Mouse (Mus musculus): ENCODE measurements at regions not wholly inside any gene's neighbourhood (a gene's known extent, or its start where the extent isn't known, plus 50 kb on each side); places are given as distances from the start of the nearest gene placed in this dataset.

DNA sequence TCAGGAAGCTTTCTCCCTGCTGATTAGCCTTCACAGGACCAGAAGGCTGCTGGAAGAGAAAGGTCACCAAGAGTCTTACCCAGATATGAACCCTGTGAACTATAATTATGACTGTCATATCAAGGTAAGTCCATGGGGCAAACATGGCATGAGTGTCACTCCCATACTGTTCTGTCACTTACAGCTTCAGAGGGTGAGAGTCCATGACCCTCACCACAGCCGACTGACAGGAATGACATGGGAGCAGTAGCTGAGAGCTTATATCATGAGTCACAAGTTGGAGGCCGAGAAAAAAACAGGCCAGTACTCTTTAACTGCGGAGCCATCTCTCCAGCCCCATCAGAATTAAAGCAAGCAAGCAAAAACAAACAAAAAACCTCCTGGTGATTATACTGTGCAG lies 117.7 kb upstream of the Neo1 start:
- no peak for DNase-seq (ENCODE audit: low read depth, low spot score)

DNA sequence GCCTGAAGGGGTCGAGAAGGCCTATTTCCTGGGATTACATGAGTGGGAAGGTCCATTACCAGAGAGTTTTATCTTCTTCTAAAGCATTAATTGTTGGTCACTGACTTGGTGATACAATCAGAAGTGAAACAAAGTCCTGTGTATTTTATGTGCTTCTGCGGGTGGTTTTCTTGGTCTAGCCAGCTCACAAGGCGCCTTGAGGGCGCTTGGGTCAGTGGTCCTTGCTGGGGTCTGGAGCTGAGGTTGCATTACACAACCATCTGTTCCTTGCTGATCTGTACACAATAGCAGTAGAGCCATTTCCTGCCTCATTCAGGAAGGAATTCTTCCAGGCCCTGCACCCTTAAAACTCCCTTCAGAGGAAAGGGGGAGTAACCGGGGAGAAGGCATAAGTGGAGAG lies 116.9 kb upstream of the Neo1 start:
- DNase-seq (ENCODE audit: low read depth, low spot score) = no peak

DNA sequence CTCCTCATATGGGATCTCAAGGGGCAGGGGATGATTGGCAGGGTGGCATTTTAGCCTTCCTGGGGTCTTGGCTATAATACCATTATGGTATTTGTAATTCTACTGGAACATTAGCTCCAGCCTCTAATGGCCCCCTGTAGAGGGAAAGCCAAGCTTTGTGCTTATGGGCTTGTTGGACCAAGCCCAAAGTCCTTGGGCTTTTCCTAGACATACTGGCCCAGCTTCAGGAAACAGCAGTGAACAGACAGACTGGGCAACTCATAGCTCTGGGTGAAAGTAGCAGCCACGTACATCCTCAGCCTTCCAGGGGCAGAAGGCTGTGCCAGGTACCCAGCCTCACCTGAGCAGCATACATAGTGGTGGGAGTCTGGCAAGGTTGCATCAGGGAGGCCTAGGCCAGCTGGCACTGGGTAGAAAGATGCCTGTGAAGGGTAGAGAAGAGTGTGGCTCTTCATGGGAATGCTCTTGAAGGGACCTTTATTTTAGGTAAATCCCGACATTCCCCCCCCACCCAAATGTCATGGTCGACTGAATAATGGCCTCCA lies 108.1 kb upstream of the Neo1 start:
- no peak for DNase-seq (ENCODE audit: low read depth, low spot score)

DNA sequence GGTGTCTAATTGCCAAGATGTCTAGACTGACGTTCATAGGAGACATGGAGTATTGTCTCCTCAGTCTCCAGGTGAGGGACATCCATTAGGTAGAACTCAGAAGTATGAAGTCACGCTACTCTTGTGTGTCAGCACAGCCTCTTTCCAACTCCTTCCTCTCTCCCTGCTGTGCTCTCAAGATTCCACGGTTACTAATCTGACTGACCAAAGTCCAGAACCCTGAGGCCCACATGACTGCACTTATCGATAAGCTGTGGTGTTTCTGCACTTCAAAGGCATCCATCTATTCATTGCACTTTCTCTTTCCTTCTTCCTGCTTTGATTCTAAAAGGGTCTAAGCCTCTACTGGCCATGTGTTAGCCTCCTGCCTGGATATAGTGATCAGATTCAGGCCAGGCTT lies 107.4 kb upstream of the Neo1 start:
- DNase-seq (ENCODE audit: low read depth, low spot score) = no peak

DNA sequence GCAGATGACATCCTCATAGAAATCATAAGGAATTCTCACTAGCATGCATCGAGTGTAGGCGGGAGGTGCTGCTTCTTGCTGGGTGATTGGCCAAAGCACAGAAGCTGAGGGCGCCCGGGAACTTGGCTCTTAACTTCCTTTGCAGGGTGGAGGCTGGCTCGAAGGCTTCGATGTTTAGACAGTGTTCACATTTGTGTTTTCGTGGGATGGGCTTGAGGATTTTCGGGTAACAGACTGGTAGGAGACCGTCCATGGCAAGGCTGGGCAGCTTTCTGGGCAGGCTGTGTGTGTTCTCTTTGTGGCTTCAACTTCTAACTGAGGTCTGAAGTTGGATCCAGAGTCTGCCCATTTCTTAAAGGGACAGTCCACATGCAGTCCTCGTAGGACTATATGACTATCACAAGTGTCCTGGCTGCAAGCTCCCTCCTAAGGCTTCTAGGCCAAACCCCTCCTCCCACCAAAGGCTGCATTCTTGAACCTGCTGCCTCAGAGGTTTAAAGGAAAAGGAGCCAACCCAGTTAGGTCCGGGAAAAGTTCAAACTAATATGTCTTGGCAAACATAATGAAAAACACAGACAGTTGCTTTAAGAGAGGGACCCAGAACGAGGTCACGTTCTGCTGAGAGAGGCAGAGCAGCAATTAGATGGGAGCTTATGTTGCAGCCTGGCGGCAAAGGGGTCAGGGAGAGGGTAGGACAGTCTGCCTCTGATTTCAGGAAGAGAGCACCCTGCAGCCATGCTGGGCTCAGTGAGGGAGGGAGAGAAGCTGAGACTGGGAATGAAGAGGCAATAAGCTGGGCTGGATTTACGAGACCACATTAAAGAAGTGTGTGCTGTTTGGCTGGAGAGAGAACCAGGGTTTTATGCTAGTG lies 98.2 kb upstream of the Neo1 start:
- DNase-seq (ENCODE audit: low read depth, low spot score) = no peak

DNA sequence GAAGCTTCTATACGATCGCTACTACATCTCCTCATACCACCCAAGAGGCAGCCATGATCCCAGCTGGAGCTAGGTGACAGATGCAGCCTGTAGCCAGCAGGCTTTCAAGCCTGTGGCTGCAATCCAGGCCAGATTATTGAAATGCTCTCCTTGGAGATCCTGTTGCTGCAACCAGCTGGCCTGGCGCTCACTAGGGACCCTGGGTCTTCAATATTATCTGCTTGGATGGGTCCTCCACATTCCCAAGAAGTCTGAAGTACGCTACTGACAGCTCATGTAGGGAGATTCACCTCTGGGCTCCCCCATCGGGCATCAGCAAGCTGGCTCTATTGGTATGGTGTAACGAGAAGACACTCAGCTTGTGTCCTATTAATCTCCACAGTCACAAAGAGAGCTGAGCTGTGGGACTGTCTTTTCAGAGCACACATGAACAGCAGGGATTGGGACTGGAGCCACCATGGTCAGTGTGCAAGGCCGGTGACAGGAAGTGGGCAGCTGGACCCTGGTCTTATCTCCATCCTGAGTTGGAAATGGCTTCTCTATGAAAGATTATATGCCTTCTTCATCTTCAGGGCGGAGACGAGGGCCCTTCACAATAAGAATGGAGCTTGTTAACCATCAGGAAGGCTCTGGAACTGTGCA lies 93.6 kb upstream of the Neo1 start:
- DNase-seq (ENCODE audit: low read depth, low spot score) = no peak

DNA sequence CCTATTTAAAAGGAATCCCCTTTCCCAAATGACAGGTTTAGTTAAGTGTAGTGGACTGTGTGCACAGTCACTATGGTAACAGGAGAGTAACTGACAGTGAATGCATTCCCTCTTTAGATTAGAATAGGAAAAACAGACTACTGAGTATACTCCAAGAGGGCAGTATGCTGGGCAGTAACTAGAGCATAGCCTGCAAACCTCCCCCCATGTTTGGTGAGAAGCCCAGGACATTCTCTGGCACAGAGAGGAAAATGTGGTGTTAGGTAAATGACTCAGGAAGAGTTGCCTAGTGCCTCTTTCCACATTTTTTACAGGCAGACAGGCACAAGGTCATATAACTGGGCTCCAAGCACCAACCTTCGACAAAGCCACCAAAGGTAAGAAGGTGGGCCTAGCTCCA lies 93.0 kb upstream of the Neo1 start:
- DNase-seq (ENCODE audit: low read depth, low spot score) = no peak

DNA sequence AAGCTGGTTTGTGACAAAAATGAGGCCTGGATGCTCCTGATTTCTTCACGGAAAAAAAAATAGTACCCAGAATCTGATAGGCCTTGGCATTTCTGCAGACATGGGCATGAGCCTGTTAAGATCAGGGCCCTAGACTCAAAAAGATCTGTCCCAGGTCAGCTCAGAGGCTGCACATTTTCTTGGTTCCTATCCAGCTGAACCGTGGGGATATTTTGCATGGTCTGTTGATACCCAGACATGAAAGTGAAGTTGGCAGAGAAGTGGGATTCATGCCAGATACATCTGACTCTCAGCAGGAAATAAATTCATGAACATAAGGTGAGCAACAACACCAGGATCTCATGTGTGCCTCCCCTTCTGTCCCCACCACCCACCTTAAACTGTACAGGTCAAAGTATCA lies 91.8 kb upstream of the Neo1 start:
- DNase-seq (ENCODE audit: low read depth, low spot score) = no peak

DNA sequence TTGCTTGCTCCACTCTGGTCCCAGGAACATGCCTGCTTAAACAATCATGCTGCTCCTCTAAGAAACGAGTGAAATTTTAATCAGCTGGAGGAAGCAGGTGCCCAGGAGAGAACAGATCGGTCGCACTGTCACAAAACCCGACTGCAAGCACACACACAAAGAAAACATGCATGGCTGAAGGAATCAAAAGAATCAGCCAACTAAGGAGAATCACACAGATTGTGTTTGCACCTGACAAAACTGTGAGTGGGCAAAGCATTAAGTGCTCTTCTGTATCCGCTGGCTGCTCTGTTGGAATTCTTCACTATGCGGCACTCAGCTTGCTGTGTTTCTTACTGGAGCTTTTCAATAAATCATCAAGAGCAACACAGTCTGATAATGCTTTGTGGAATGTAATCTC lies 89.6 kb upstream of the Neo1 start:
- DNase-seq (ENCODE audit: low read depth, low spot score) = no peak

DNA sequence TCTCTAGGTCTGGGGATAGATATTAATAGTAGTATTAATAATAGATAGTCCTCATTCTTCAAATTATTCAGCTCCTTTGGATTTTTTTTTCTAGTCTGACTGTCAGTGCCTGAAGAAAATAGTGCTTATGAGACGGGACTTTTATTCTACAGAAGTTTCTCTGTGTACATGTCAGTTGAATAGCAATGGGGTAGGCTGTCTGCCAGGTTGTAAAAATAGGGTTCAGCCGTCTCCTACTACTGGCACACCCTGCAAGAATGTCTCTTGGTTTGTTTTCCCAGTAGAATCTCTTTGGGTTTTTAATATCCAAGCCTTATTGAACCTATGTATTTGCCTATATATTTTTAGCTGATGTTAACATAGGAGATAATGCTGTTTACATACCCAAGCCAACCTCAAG lies 80.3 kb upstream of the Neo1 start:
- DNase-seq (ENCODE audit: low read depth, low spot score) = no peak

DNA sequence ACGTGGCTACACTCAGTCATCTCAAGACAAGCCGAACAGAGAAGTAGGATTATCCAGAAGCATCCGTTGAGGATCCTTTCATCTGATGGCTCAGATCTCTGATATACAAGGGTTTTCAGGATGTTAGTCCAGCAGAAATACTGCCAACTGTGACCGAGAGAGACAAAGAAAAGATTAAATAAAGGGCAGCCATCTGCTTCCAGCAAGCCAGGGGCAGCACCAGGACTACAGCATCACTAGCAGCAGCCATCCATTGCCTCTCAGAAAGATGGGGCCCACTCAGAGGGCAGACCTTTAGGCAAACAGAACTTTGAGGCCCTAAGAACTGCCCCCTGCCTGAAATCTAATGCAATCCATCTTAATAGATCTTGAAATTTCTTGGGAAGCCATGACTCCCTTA lies 77.6 kb upstream of the Neo1 start:
- no peak for DNase-seq (ENCODE audit: low read depth, low spot score)

DNA sequence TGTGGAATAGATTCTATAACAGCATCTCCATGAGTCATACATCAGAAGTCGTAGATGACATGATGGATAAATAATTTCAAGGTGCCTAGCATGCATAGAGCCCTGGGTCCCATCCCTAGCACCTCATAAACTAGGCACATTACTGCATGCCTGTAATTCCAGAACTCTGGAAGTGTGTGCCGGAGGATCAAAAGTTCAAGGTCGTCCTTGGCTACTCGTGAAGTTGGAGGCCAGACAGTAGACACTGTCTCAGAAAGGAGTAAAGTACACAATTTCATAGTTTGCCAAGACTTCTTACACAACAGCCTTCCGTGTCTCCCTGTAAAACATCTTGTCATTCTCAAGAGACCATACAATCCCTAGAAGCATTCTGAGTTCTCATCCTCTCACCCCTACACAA lies 63.5 kb upstream of the Neo1 start:
- DNase-seq (ENCODE audit: low read depth, low spot score) = no peak

DNA sequence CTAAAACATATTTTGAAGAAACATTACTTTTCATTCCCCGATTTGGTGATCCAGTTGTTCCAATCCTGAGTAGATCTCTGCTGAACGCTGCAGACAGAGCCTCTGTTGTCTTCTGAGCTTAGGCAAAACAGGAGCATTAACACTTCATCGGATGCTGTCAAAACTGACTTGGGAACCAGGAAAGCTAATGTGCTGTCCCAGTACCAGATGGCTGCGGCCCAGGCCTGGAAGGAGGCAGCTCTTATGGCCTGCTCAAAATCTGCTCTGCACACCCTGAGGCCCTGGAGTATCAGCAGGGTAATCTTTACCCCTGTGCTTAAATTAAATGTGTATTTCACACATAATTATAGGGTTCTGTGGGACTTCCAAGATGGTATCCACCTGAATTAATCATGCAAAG lies 61.3 kb upstream of the Neo1 start:
- DNase-seq (ENCODE audit: low read depth, low spot score) = no peak

DNA sequence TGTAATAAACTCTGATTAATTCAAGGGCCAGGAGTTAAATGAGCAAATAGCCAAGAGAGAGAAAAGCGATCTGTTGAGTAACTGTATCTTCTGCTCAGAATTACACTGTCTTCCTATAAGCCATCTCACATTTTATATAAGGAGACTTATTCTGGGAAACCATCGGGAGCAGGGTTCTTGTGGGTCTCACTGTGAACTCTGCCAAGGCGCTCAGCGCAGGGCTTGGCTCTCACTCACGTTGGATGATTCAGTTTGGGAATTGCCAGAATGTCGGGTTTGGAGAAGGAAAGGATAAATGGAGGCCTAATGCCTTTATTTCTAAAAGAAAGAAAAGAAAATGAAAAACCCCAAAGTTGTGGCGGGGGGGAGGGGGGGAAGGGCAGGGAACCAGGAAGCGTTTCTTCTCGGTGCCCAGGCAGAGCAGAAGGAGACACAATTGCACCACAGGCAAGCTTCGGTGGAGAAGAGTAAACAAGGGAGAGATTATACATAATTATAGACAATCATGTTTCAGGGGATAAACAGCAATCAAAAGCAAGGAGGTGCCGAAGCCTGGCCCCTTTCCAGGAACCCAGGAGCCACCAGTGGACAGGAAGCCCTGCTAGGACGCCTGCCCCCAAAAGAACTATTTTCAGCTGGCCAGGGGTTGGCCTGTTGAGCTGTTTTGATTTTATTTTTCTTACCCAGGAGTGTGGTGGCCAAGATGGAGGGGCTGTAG lies 60.5 kb upstream of the Neo1 start:
- no peak for DNase-seq (ENCODE audit: low read depth, low spot score)

DNA sequence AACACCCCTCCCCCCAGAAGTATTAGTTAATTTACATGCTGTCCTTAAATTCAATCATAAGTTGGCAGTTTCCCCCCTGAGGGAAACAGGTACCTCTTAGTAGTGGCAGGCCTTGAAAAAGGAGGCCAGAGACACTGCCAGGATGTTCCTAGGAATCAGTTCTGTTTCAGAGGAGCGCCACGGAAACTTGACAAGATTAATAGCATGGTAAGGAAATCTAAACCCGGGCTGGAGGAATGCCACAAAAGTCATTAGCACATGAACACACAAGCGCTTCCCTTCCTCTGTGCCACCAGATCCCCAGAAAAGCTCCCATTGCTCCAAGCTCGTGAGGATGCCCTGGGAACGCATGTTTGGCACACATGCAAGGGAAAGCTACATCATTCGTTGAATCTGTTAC lies 59.4 kb upstream of the Neo1 start:
- no peak for DNase-seq (ENCODE audit: low read depth, low spot score)

DNA sequence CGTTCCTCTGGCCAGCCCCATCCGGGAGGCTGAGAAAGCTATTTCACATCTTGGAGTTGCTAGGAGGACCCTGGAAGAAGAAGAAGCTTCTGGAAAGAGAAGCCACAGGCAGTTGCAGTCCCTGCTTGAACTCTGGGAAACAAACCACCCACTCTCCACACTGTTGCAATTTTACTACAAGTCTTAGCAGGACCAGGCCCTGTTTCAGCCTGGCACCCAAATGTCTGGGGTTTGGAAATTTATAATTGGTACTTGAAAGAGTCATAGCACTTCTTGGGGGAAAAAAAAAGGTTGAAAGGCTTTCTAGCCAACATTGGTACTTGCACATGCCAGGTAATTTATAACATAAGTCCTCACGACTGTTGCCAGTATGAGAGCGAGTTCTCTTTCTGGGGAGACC lies 57.9 kb upstream of the Neo1 start:
- DNase-seq (ENCODE audit: low read depth, low spot score) = no peak

DNA sequence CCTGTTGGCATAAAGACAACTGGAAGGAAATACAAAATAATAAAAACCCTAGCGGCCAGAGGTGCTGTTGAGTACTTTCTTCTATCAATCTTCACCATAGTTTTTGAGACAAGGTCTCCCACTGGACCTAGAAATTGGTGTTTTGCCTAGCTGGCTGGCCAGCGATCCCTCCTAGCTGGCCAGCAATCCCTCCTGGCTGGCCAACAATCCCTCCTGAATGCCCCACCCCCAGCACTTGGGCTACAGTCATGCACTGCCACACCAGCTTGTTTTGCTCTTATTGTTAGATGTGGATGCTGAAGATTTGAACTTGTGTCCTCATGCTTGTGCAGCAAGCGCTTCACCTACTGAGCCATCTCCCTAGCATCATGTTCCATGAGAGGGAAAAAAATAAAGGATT lies 54.9 kb upstream of the Neo1 start:
- no peak for DNase-seq (ENCODE audit: low read depth, low spot score)

DNA sequence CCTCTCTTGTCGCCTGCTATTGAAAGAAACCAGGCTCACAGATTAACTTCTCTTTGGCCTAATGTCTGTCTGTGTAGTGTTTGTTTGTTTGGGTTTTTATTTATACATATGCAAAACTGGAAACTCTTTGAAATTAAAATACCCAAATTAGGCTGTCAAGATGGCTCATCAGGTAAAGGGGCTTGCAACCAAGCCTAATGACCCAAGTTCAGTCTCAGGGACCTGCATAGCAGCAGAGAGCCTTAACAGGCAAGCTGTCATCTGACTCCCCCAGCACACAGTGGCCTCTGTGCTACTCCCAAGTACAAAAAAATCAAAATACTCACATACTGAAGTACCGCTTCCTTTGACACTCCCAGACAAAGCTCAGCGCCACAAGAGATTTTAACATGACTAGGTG lies 51.5 kb upstream of the Neo1 start:
- no peak for DNase-seq (ENCODE audit: low read depth, low spot score)

DNA sequence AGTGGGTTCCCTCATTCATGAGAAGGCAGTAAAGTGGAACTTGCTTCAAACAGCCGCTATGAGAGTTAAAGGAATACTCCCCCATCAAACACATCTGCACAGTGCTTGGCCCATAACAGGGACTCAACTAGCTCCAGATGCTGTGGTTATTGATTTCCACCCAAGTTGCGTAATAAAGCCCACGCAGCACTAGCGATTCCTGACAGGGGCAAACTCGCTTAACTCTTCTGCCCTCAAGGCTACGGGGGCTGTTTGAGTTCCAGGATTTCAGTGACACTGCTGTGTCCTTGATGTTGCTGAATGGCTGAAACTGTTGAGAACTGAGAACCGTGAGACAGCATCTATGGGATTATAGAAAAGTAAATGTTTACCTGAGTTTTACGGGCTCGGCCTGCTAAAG lies 50.9 kb upstream of the Neo1 start:
- no peak for DNase-seq (ENCODE audit: low read depth, low spot score)

DNA sequence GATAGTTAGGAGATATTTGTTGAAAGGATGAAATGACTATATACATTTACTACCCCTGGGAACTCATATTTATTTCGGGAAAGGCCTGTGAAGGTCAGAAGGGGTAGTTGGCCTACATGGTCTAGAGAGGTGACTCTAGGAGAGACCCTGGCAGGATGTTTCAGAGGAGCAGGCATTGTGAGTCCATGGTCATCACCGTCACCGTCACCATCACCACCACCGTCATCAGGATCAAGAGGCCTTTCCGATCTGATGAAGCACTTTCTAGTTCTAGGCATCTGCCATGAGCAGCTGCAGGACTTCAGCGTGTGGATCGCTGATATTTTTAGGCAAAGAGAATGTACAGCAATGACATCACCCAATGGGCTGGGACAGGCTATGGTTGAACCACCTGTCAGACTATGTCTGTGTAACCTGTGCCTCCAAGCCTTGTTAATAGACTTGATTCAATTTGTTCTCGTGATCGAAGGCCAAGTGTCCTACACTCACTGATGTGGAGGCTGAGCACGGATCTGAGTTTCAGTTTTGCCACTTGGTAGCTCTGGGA lies 50.4 kb upstream of the Neo1 start:
- DNase-seq (ENCODE audit: low read depth, low spot score) = no peak

Data from CD4-positive, CD25-positive, alpha-beta regulatory T cell, adult 2 months (primary cell).